Mouse (Mus musculus) liver, embryonic 11.5 days (tissue): Measurements from ENCODE around the gene Cpeb1. TPM values are rescaled to one million over a fixed set of nuclear protein-coding genes. Genes with fewer than 3 reads are reported as not detected.

ENCODE experiments used
- ATAC-seq: fragments of 200-750 bp; cut with Nextera tagmentation; replicated peaks from 2 replicates; pipeline ENCODE4 v1.8.0; 2017; ENCODE audit warnings: moderate number of reproducible peaks, mild to moderate bottlenecking, moderate TSS enrichment, moderate library complexity; ENCODE audit not compliant: low FRiP score
- DNase-seq: peaks from one replicate; pipeline ENCODE4 v3.0.0-alpha.2; 2017; ENCODE audit warnings: low spot score
- H3K27ac ChIP-seq: fragments of 300-500 bp; sonication (generic); 2 replicates; pipeline ENCODE4 v1.5.1; 2014; ENCODE audit warnings: mild to moderate bottlenecking, low read depth, low read length, control low read depth
- H3K27me3 ChIP-seq: fragments of 300-500 bp; sonication (generic); replicated peaks from 2 replicates; pipeline ENCODE4 v1.6.1; 2014; ENCODE audit warnings: low read length, mixed read lengths; ENCODE audit not compliant: control insufficient read depth, insufficient read depth
- H3K36me3 ChIP-seq: fragments of 300-500 bp; sonication (generic); 2 replicates; pipeline ENCODE4 v1.6.1; 2014; ENCODE audit warnings: mild to moderate bottlenecking, low read length, moderate library complexity, mixed read lengths; ENCODE audit not compliant: control insufficient read depth, insufficient read depth
- H3K4me1 ChIP-seq: fragments of 300-500 bp; sonication (generic); replicated peaks from 2 replicates; pipeline ENCODE4 v1.6.1; 2014; ENCODE audit warnings: low read length, mixed read lengths; ENCODE audit not compliant: control insufficient read depth, insufficient read depth
- H3K4me2 ChIP-seq: fragments of 300-500 bp; sonication (generic); 2 replicates; pipeline ENCODE4 v1.6.1; 2014; ENCODE audit warnings: mild to moderate bottlenecking, control low read depth, moderate library complexity
- H3K4me3 ChIP-seq: fragments of 300-500 bp; sonication (generic); 2 replicates; pipeline ENCODE4 v1.5.1; 2014; ENCODE audit warnings: low read depth, low read length, control low read depth
- H3K9ac ChIP-seq: fragments of 300-500 bp; sonication (generic); 2 replicates; pipeline ENCODE4 v1.6.1; 2014; ENCODE audit warnings: low read depth, low read length, control low read depth
- H3K9me3 ChIP-seq: fragments of 300-500 bp; sonication (generic); 2 replicates; pipeline ENCODE4 v1.6.1; 2016; ENCODE audit warnings: low read length, inconsistent platforms, mixed read lengths; ENCODE audit not compliant: control insufficient read depth
- WGBS: fragments of 180-500 bp; shearing (Covaris S2); extraction: QIAGEN DNeasy Blood & Tissue Kit; methylation state at CpG from one replicate; pipeline ENCODE4 v1.1.7; 2014; 5-methylcytosine and 5-hydroxymethylcytosine counted together
- polyA plus RNA-seq: library from polyadenylated mRNA; unstranded; fragments of >200 nt; fragmentation: Nextera tagmentation; extraction: Ambion mirVana; gene quantifications from 2 replicates; pipeline ENCODE4 v1.2.1, GENCODE M21; 2014

The Cpeb1 gene
- polyA plus RNA-seq, 1 experiment from 2014 or later = 0.27 TPM

GRCm38 (mm10) chr7:81331851-81332250, 123.4 kb downstream of the Cpeb1 start:
- no peak for ATAC-seq
- H3K4me2 ChIP-seq = no peak overlapping the region
- no peak overlapping the region for H3K9ac ChIP-seq
- peaks cover 7% of the 10 kb centered on the region for H3K4me1 ChIP-seq
- WGBS = 68% methylated on average over 7 of the region's 7 CpGs
- H3K36me3 ChIP-seq = peaks cover 3% of the 10 kb centered on the region; the same call in 1 of the 2 replicates
- no peaks in the 10 kb centered on the region for H3K9me3 ChIP-seq
- H3K4me3 ChIP-seq = no peak overlapping the region
- no peaks in the 10 kb centered on the region for H3K27me3 ChIP-seq
- no peak for DNase-seq
- no peak overlapping the region for H3K27ac ChIP-seq

GRCm38 (mm10) chr7:81330767-81331166, 124.5 kb downstream of the Cpeb1 start:
- 28% methylated on average over 3 of the region's 3 CpGs for WGBS
- Histone ChIP-seq H3K4me1 (peaks cover 7% of the 10 kb centered on the region), H3K9ac (no peak overlapping the region), H3K9me3 (no peaks in the 10 kb centered on the region), H3K27me3 (no peaks in the 10 kb centered on the region), H3K27ac (no peak overlapping the region; the same call in 1 of the 2 replicates), H3K4me3 (no peak overlapping the region), H3K4me2 (no peak overlapping the region), H3K36me3 (peaks cover 3% of the 10 kb centered on the region; the same call in 1 of the 2 replicates)
- ATAC-seq = no peak; the same call in 1 of the 2 replicates
- no peak for DNase-seq

GRCm38 (mm10) chr7:81327661-81328060, 127.6 kb downstream of the Cpeb1 start:
- DNase-seq (no peak), ATAC-seq (no peak)
- Histone ChIP-seq H3K36me3 (no peaks in the 10 kb centered on the region; the same call in 1 of the 2 replicates), H3K27ac (no peak overlapping the region), H3K9ac (no peak overlapping the region), H3K4me3 (no peak overlapping the region), H3K4me2 (no peak overlapping the region), H3K9me3 (no peaks in the 10 kb centered on the region), H3K27me3 (no peaks in the 10 kb centered on the region), H3K4me1 (peaks cover 7% of the 10 kb centered on the region)
- WGBS = 61% methylated on average over 10 of the region's 10 CpGs

- no peak overlapping the region for H3K9ac ChIP-seq
- no peaks in the 10 kb centered on the region for H3K9me3 ChIP-seq
- WGBS = 69% methylated on average over 6 of the region's 6 CpGs
- H3K4me1 ChIP-seq = peaks cover 7% of the 10 kb centered on the region
- H3K4me3 ChIP-seq = no peak overlapping the region
- H3K27ac ChIP-seq = no peak overlapping the region
- ATAC-seq (peak; percentile 73), DNase-seq (no peak)
- H3K4me2 ChIP-seq = no peak overlapping the region
- no peaks in the 10 kb centered on the region for H3K27me3 ChIP-seq
- H3K36me3 ChIP-seq = no peaks in the 10 kb centered on the region; the same call in 1 of the 2 replicates
These were observed 128.4 kb downstream of the Cpeb1 start for GRCm38 (mm10) chr7:81326859-81327258.

- no peak overlapping the region for H3K4me2 ChIP-seq
- no peaks in the 10 kb centered on the region for H3K27me3 ChIP-seq
- no peak overlapping the region for H3K9ac ChIP-seq
- DNase-seq (no peak), ATAC-seq (no peak)
- peaks cover 7% of the 10 kb centered on the region for H3K4me1 ChIP-seq
- no peaks in the 10 kb centered on the region for H3K9me3 ChIP-seq
- H3K36me3 ChIP-seq = no peaks in the 10 kb centered on the region; the same call in 1 of the 2 replicates
- 60% methylated on average over 12 of the region's 12 CpGs for WGBS
- H3K4me3 ChIP-seq = no peak overlapping the region
- no peak overlapping the region for H3K27ac ChIP-seq
These were observed 129.2 kb downstream of the Cpeb1 start for GRCm38 (mm10) chr7:81326043-81326442.

GRCm38 (mm10) chr7:81321776-81322175, 133.5 kb downstream of the Cpeb1 start:
- Histone ChIP-seq H3K9ac (no peak overlapping the region), H3K36me3 (no peaks in the 10 kb centered on the region), H3K4me1 (no peaks in the 10 kb centered on the region), H3K9me3 (no peaks in the 10 kb centered on the region), H3K27ac (no peak overlapping the region), H3K4me3 (no peak overlapping the region), H3K27me3 (no peaks in the 10 kb centered on the region), H3K4me2 (no peak overlapping the region)
- DNase-seq (no peak), ATAC-seq (no peak)
- 76% methylated on average over 5 of the region's 5 CpGs for WGBS

GRCm38 (mm10) chr7:81319749-81320148, 135.5 kb downstream of the Cpeb1 start:
- no peak for DNase-seq
- Histone ChIP-seq H3K27ac (no peak overlapping the region), H3K4me2 (no peak overlapping the region), H3K4me3 (no peak overlapping the region), H3K27me3 (no peaks in the 10 kb centered on the region), H3K9ac (no peak overlapping the region), H3K9me3 (no peaks in the 10 kb centered on the region), H3K4me1 (no peaks in the 10 kb centered on the region), H3K36me3 (no peaks in the 10 kb centered on the region)
- ATAC-seq = no peak
- 75% methylated on average over 6 of the region's 6 CpGs for WGBS

- DNase-seq (no peak), ATAC-seq (no peak)
- 55% methylated on average over 8 of the region's 8 CpGs for WGBS
These were observed 139.7 kb downstream of the Cpeb1 start for GRCm38 (mm10) chr7:81315583-81315982.

GRCm38 (mm10) chr7:81311581-81311980, 143.7 kb downstream of the Cpeb1 start:
- H3K36me3 ChIP-seq = no peaks in the 10 kb centered on the region
- H3K4me1 ChIP-seq = no peaks in the 10 kb centered on the region
- DNase-seq = no peak
- no peak overlapping the region for H3K4me2 ChIP-seq
- no peaks in the 10 kb centered on the region for H3K9me3 ChIP-seq
- ATAC-seq = no peak
- no peak overlapping the region for H3K9ac ChIP-seq
- no peak overlapping the region for H3K27ac ChIP-seq
- no peaks in the 10 kb centered on the region for H3K27me3 ChIP-seq
- no peak overlapping the region for H3K4me3 ChIP-seq

More at GRCm38 (mm10) chr7:81315583-81315982, 139.7 kb downstream of the Cpeb1 start:
- H3K4me2 ChIP-seq = no peak overlapping the region
- H3K4me1 ChIP-seq = no peaks in the 10 kb centered on the region
- no peaks in the 10 kb centered on the region for H3K9me3 ChIP-seq
- H3K27me3 ChIP-seq = no peaks in the 10 kb centered on the region
- H3K27ac ChIP-seq = no peak overlapping the region
- H3K36me3 ChIP-seq = no peaks in the 10 kb centered on the region
- H3K4me3 ChIP-seq = no peak overlapping the region
- H3K9ac ChIP-seq = no peak overlapping the region
